Mouse (Mus musculus) adipocyte (in vitro differentiated cells): ENCODE results near the gene Pxmp4.
A peak's percentile ranks its signal among the peaks of the same experiment; 100 is the strongest.

Source experiments
- DNase-seq: peaks from one replicate; pipeline ENCODE4 v3.0.0-alpha.2; 2016; ENCODE audit warnings: low spot score

The Pxmp4 gene

GRCm38 (mm10) chr2:154546711-154547110, 56.8 kb downstream of the Pxmp4 start, which contains the start of gene 1700003F12Rik:
Gene 1700003F12Rik, plus strand, starts transcription at chr2:154547085.
- DNase-seq, result no peak

GRCm38 (mm10) chr2:154543567-154544347, 59.8 kb downstream of the Pxmp4 start:
- peak; percentile 96 for DNase-seq

DNA sequence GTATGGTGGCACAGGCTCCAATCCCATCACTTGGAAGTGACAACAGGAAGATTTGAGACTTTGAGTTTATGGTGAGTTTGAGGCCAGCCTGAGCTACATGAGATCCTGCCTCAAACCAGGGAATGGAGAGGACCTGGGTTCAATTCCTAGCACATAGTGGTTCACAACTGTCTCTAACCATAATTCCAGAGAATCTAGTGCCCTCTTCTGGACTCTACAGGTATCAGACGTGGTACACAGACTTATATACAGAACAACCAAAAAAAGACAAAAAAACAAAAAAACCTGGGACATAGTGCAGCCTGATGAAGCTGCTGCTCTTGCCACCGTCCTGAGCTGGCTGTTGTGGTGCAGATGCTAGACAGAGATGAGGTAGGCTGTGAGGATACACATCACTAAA, 61.9 kb downstream of the Pxmp4 start:
- no peak for DNase-seq

GRCm38 (mm10) chr2:154539720-154540119, 63.8 kb downstream of the Pxmp4 start:
- DNase-seq, result peak; percentile 74

GRCm38 (mm10) chr2:154538710-154539109, 64.8 kb downstream of the Pxmp4 start:
- DNase-seq, result no peak

DNA sequence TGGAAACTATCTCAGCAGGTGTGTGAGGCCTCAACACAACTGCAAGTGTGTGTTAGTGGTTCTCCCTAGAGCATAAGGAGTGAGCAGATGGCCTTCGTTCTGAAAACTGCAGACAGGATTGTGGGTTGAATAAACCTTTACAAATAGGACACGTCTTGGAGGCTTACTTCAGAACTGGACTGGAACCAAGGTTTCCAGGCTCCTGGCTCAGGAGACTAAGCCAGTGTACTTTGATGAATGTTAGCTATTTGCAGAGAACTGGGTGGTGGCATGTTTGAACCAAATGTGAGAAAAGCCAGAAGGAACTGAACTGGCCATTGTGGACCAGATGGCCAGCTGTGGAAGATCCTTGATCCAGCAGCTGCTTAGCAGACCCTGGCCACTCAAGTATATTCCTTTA, 65.2 kb downstream of the Pxmp4 start:
- no peak for DNase-seq
